In the genomic region with DNA sequence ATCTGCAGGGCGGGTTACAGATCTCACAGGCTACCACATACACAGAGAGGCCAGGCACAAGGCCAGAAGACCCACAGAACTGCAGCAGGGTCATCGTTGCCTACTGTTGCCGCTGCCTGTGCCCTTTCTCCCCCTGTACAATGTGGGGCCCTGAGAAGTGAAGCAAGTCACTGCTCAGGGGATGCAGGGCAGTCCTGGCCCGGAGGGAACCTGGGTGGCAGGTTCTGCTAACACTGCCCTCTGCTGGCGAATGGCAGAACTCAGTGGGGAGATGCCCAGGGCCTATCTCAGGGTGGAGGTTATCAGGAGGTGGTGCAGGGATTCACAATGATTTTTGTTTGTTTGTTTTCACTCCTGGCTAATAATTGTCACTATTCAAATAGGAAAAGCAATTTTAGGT, we compare ENCODE assay signal across 8 mouse cellular contexts. TPM values are rescaled to one million over a fixed set of nuclear protein-coding genes. Genes with fewer than 3 reads are reported as not detected.
DNase-seq lines count a peak whose midpoint lies in the region; ATAC-seq and TF ChIP-seq lines count a peak whose summit lies in the region.

No protein-coding gene starts in this region.

- DNase-seq in A20 (ENCODE audit: low read depth, low spot score) = peak; percentile 77
- DNase-seq in adrenal gland, postnatal 10 days = peak; percentile 88
- DNase-seq in embryo, embryonic 9.5 days (ENCODE audit: extremely low spot score) = peak; percentile 78
- DNase-seq in heart, adult 18-20 months = peak; percentile 70 to 89
- peak; percentile 72 for DNase-seq in kidney, adult 9 months
- peak; percentile 60 for DNase-seq in limb, embryonic 14.5 days (ENCODE audit: low spot score)
- DNase-seq in naive thymus-derived CD4-positive, alpha-beta T cell, adult 2 months (ENCODE audit: low read depth) = peak; percentile 80
- DNase-seq in splenic B cell, adult 2 months (ENCODE audit: low read depth, low spot score) = peak; percentile 82

- 34% methylated on average over 5 of the region's 5 CpGs for WGBS in limb, embryonic 14.5 days

- H3K9ac ChIP-seq in limb, embryonic 14.5 days (ENCODE audit: low read depth, low read length, severe bottlenecking) = no peak overlapping the region

- H3K36me3 ChIP-seq in limb, embryonic 14.5 days (ENCODE audit: control insufficient read depth, insufficient read depth, low read length) = peaks cover 38% of the 10 kb centered on the region
- peaks cover 1% of the 10 kb centered on the region; the same call in 1 of the 2 replicates for H3K36me3 ChIP-seq in splenic B cell, adult 2 months (ENCODE audit: control insufficient read depth, insufficient read depth, low read length, poor library complexity, severe bottlenecking)

- no peak for TF ChIP-seq POLR2A in limb, embryonic 14.5 days (IDR thresholded peaks at IDR 0.05; ENCODE audit: borderline replicate concordance, extremely low read depth, insufficient read depth, insufficient read length)

- 0 out of 2 replicates have a peak, but pooled peaks cover 2% of the 10 kb centered on the region for H3K4me1 ChIP-seq in limb, embryonic 14.5 days (ENCODE audit: control insufficient read depth, insufficient read depth, low read length)

- H3K4me3 ChIP-seq in limb, embryonic 14.5 days (replicated peaks; ENCODE audit: low read length) = no peak overlapping the region

- ATAC-seq in limb, embryonic 14.5 days (ENCODE audit: low FRiP score, low read depth) = peak; percentile 59; the same call in 1 of the 2 replicates

- H3K4me2 ChIP-seq in limb, embryonic 14.5 days (replicated peaks; ENCODE audit: low read depth, low read length, severe bottlenecking) = no peak overlapping the region

- H3K27ac ChIP-seq in limb, embryonic 14.5 days (replicated peaks; ENCODE audit: low read depth, low read length) = no peak overlapping the region

- no peaks in the 10 kb centered on the region for H3K9me3 ChIP-seq in limb, embryonic 14.5 days (ENCODE audit: control insufficient read depth, low read length)

- H3K27me3 ChIP-seq in limb, embryonic 14.5 days (ENCODE audit: control insufficient read depth, insufficient read depth, low read length) = no peaks in the 10 kb centered on the region
- no peaks in the 10 kb centered on the region for H3K27me3 ChIP-seq in splenic B cell, adult 2 months (ENCODE audit: control insufficient read depth, insufficient read depth, low read length, poor library complexity, severe bottlenecking)

RNA-seq across cellular contexts. Expression of gene Tamm41, which starts 29.9 kb away (rescaled TPM):
- 10 to 100 TPM; 28.4 to 30.5 TPM for total RNA-seq in adrenal gland, postnatal 10 days (2021)
- 10 to 100 TPM; 11.1 to 11.4 TPM for total RNA-seq in heart, adult 18-20 months (2021)
- polyA plus RNA-seq in limb, embryonic 14.5 days (2012; rRNA removed) = 38.7 and 39.8 TPM in 2 replicates
- 60.8 and 70.8 TPM in 2 replicates for polyA plus RNA-seq in limb, embryonic 14.5 days (2014; fragmentation: Nextera tagmentation; extraction: Ambion mirVana)

RNA-seq across cellular contexts. Expression of gene Vgll4, which starts 37.9 kb away (rescaled TPM):
- total RNA-seq in adrenal gland, postnatal 10 days (2021) = 10 to 100 TPM; 82.4 to 93.1 TPM
- total RNA-seq in heart, adult 18-20 months (2021) = 10 to 100 TPM; 20.4 to 22.9 TPM
- 70.1 and 91.7 TPM in 2 replicates for polyA plus RNA-seq in limb, embryonic 14.5 days (2012; rRNA removed)
- polyA plus RNA-seq in limb, embryonic 14.5 days (2014; fragmentation: Nextera tagmentation; extraction: Ambion mirVana) = 103 and 113 TPM in 2 replicates
